Mouse (Mus musculus): ENCODE measurements at regions not wholly inside any gene's neighbourhood (a gene's known extent, or its start where the extent isn't known, plus 50 kb on each side); places are given as distances from the start of the nearest gene placed in this dataset.
A peak's percentile ranks its signal among the peaks of the same experiment; 100 is the strongest.

- no peaks in the 10 kb centered on the region for H3K27me3 ChIP-seq (ENCODE audit: insufficient read depth, low read length)
- no peak overlapping the region for H3K4me3 ChIP-seq (ENCODE audit: low read depth, low read length)
- no peak overlapping the region for H3K27ac ChIP-seq (ENCODE audit: low read depth)
- WGBS (ENCODE audit: insufficient replicate concordance), result 82% methylated on average over 13 of the region's 13 CpGs
- no peaks in the 10 kb centered on the region for H3K9me3 ChIP-seq (ENCODE audit: low read length)
- DNase-seq (no peak), ATAC-seq (no peak)
- no peaks in the 10 kb centered on the region for H3K36me3 ChIP-seq (replicated peaks; ENCODE audit: insufficient read depth, low read length)
- TF ChIP-seq EP300 (IDR thresholded peaks at IDR 0.05; ENCODE audit: low read depth) (no peak), CTCF (IDR thresholded peaks at IDR 0.05; ENCODE audit: low read depth) (no peak)
- H3K9ac ChIP-seq (replicated peaks), result no peak overlapping the region
- H3K4me1 ChIP-seq (ENCODE audit: insufficient read depth), result no peaks in the 10 kb centered on the region
- no peak overlapping the region for H3K4me2 ChIP-seq (ENCODE audit: low read depth, low read length)
Observed at GRCm38 (mm10) chr2:128454509-128454908, 136.5 kb upstream of the Spdye4c start.

- WGBS (ENCODE audit: insufficient replicate concordance), result 66% methylated on average over 6 of the region's 6 CpGs
- TF ChIP-seq EP300 (IDR thresholded peaks at IDR 0.05; ENCODE audit: low read depth) (no peak), CTCF (IDR thresholded peaks at IDR 0.05; ENCODE audit: low read depth) (no peak)
- no peaks in the 10 kb centered on the region for H3K36me3 ChIP-seq (replicated peaks; ENCODE audit: insufficient read depth, low read length)
Observed at GRCm38 (mm10) chr2:128457591-128458209, 133.3 kb upstream of the Spdye4c start.

GRCm38 (mm10) chr2:128465214-128465984 lies 125.6 kb upstream of the Spdye4c start:
- no peak for ATAC-seq
- Histone ChIP-seq H3K4me3 (ENCODE audit: low read depth, low read length) (no peak overlapping the region), H3K4me2 (ENCODE audit: low read depth, low read length) (no peak overlapping the region), H3K9me3 (ENCODE audit: low read length) (no peaks in the 10 kb centered on the region), H3K36me3 (replicated peaks; ENCODE audit: insufficient read depth, low read length) (no peaks in the 10 kb centered on the region), H3K27me3 (ENCODE audit: insufficient read depth, low read length) (no peaks in the 10 kb centered on the region), H3K27ac (ENCODE audit: low read depth) (no peak overlapping the region), H3K4me1 (ENCODE audit: insufficient read depth) (peaks cover 5% of the 10 kb centered on the region; the same call in 1 of the 2 replicates), H3K9ac (replicated peaks) (no peak overlapping the region)
- DNase-seq, result no peak
- 67% methylated on average over 6 of the region's 6 CpGs for WGBS (ENCODE audit: insufficient replicate concordance)
- TF ChIP-seq EP300 (IDR thresholded peaks at IDR 0.05; ENCODE audit: low read depth), result no peak
- no peak for TF ChIP-seq CTCF (IDR thresholded peaks at IDR 0.05; ENCODE audit: low read depth)

More at GRCm38 (mm10) chr2:128457591-128458209, 133.3 kb upstream of the Spdye4c start:
- Histone ChIP-seq H3K27ac (ENCODE audit: low read depth) (no peak overlapping the region), H3K4me2 (ENCODE audit: low read depth, low read length) (no peak overlapping the region), H3K9ac (replicated peaks) (no peak overlapping the region), H3K27me3 (ENCODE audit: insufficient read depth, low read length) (no peaks in the 10 kb centered on the region), H3K4me3 (ENCODE audit: low read depth, low read length) (no peak overlapping the region), H3K9me3 (ENCODE audit: low read length) (no peaks in the 10 kb centered on the region), H3K4me1 (ENCODE audit: insufficient read depth) (no peaks in the 10 kb centered on the region)
- ATAC-seq (no peak), DNase-seq (no peak)

- H3K4me1 ChIP-seq (ENCODE audit: insufficient read depth), result peaks cover 5% of the 10 kb centered on the region; the same call in 1 of the 2 replicates
- TF ChIP-seq CTCF (IDR thresholded peaks at IDR 0.05; ENCODE audit: low read depth) (no peak), EP300 (IDR thresholded peaks at IDR 0.05; ENCODE audit: low read depth) (peak; percentile 47; the same call in 1 of the 2 replicates)
- no peak overlapping the region for H3K4me3 ChIP-seq (ENCODE audit: low read depth, low read length)
- H3K36me3 ChIP-seq (replicated peaks; ENCODE audit: insufficient read depth, low read length), result no peaks in the 10 kb centered on the region
- no peaks in the 10 kb centered on the region for H3K9me3 ChIP-seq (ENCODE audit: low read length)
- H3K9ac ChIP-seq (replicated peaks), result no peak overlapping the region
- H3K4me2 ChIP-seq (ENCODE audit: low read depth, low read length), result no peak overlapping the region
- no peaks in the 10 kb centered on the region for H3K27me3 ChIP-seq (ENCODE audit: insufficient read depth, low read length)
- 66% methylated on average over 8 of the region's 8 CpGs for WGBS (ENCODE audit: insufficient replicate concordance)
- no peak for ATAC-seq
- DNase-seq, result no peak
- H3K27ac ChIP-seq (ENCODE audit: low read depth), result no peak overlapping the region
Observed at GRCm38 (mm10) chr2:128467490-128468245, 123.3 kb upstream of the Spdye4c start.

- Histone ChIP-seq H3K27me3 (ENCODE audit: insufficient read depth, low read length) (no peaks in the 10 kb centered on the region), H3K4me1 (ENCODE audit: insufficient read depth) (peaks cover 8% of the 10 kb centered on the region; the same call in 1 of the 2 replicates), H3K9me3 (ENCODE audit: low read length) (no peaks in the 10 kb centered on the region), H3K4me3 (ENCODE audit: low read depth, low read length) (no peak overlapping the region), H3K9ac (replicated peaks) (no peak overlapping the region), H3K36me3 (replicated peaks; ENCODE audit: insufficient read depth, low read length) (no peaks in the 10 kb centered on the region), H3K4me2 (ENCODE audit: low read depth, low read length) (no peak overlapping the region), H3K27ac (ENCODE audit: low read depth) (no peak overlapping the region)
- 58% methylated on average over 2 of the region's 2 CpGs for WGBS (ENCODE audit: insufficient replicate concordance)
- ATAC-seq (no peak), DNase-seq (no peak)
- TF ChIP-seq EP300 (IDR thresholded peaks at IDR 0.05; ENCODE audit: low read depth), result no peak
- TF ChIP-seq CTCF (IDR thresholded peaks at IDR 0.05; ENCODE audit: low read depth), result no peak
Observed at GRCm38 (mm10) chr2:128468323-128468722, 122.7 kb upstream of the Spdye4c start.

- Histone ChIP-seq H3K4me2 (ENCODE audit: low read depth, low read length) (no peak overlapping the region), H3K4me1 (ENCODE audit: insufficient read depth) (peaks cover 10% of the 10 kb centered on the region; the same call in 1 of the 2 replicates), H3K27ac (ENCODE audit: low read depth) (peak overlapping the region; percentile 52; the same call in 1 of the 2 replicates), H3K9me3 (ENCODE audit: low read length) (no peaks in the 10 kb centered on the region), H3K27me3 (ENCODE audit: insufficient read depth, low read length) (no peaks in the 10 kb centered on the region), H3K36me3 (replicated peaks; ENCODE audit: insufficient read depth, low read length) (no peaks in the 10 kb centered on the region), H3K9ac (replicated peaks) (no peak overlapping the region), H3K4me3 (ENCODE audit: low read depth, low read length) (no peak overlapping the region)
- TF ChIP-seq CTCF (IDR thresholded peaks at IDR 0.05; ENCODE audit: low read depth) (no peak), EP300 (IDR thresholded peaks at IDR 0.05; ENCODE audit: low read depth) (no peak)
- DNase-seq, result no peak
- ATAC-seq, result no peak
- WGBS (ENCODE audit: insufficient replicate concordance), result 51% methylated on average over 5 of the region's 5 CpGs
Observed at GRCm38 (mm10) chr2:128470351-128470750, 120.7 kb upstream of the Spdye4c start.
